ENCODE assay signal across 9 mouse cellular contexts in the genomic region with DNA sequence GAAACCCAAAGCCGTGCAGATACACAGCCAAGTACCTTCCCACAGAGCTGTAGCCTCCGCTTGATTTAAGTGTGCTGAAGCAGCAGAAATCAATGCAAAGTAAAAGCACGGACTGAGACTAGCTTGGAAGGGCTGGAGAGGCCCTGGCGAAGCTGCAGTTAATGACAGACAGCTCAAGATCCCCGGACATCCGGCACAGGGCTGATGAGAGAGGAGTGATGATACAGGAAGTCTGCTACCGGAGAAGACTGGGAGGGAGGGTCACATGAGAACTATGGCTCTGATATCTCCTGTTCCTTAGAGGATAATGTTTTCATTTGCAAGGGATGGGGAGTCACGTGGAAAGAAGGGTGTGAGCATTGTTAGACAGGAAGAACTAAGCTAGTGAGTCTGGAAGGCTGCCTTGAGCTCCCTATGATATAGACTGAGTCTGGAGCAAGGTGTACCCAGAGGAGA. TPM values are rescaled to one million over a fixed set of nuclear protein-coding genes. Genes with fewer than 3 reads are reported as not detected.
DNase-seq lines count a peak whose midpoint lies in the region; ATAC-seq lines count a peak whose summit lies in the region.
"Had no signal": no experiment of that assay in that cellular context is flagged by ENCODE, and none has a peak within 500 bp of the region (broad histone marks: within the 10 kb centered on the region; RNA-seq: fewer than 3 reads in every experiment).

No protein-coding gene starts in this region.

- peak overlapping the region; percentile 29 for H3K4me2 ChIP-seq in hindbrain, embryonic 16.5 days (ENCODE audit: low read length)
- no peak overlapping the region for H3K4me2 ChIP-seq in liver, embryonic 11.5 days

- no peak overlapping the region for H3K9ac ChIP-seq in hindbrain, embryonic 16.5 days (ENCODE audit: low read depth, low read length)
- no peak overlapping the region for H3K9ac ChIP-seq in liver, embryonic 11.5 days (ENCODE audit: low read depth, low read length)

- no peaks in the 10 kb centered on the region for H3K36me3 ChIP-seq in hindbrain, embryonic 16.5 days (ENCODE audit: control insufficient read depth, insufficient read depth, low read length)
- H3K36me3 ChIP-seq in liver, embryonic 11.5 days (ENCODE audit: control insufficient read depth, insufficient read depth, low read length): no peaks in the 10 kb centered on the region

- H3K4me1 ChIP-seq in hindbrain, embryonic 16.5 days (ENCODE audit: control insufficient read depth, insufficient read depth, low read depth, low read length): 0 out of 2 replicates have a peak, but pooled peaks cover 2% of the 10 kb centered on the region
- no peaks in the 10 kb centered on the region for H3K4me1 ChIP-seq in liver, embryonic 11.5 days (replicated peaks; ENCODE audit: control insufficient read depth, insufficient read depth, low read length)

- peak; percentile 6 to 51 for DNase-seq in left cerebral cortex, postnatal 25 days (ENCODE audit: low spot score in 2 of 2)
- no peak for DNase-seq in left cerebral cortex, adult 11 months (ENCODE audit: low spot score)
- DNase-seq in gastrocnemius, postnatal 10 days: peak; percentile 40
- DNase-seq in liver, embryonic 11.5 days (ENCODE audit: low spot score): no peak
- DNase-seq in retina, embryonic 14.5 days (ENCODE audit: low spot score): peak; percentile 56
- no peak for DNase-seq in urinary bladder, postnatal 4 days (ENCODE audit: low spot score in 2 of 2)

- no peak overlapping the region for H3K27ac ChIP-seq in hindbrain, embryonic 16.5 days (ENCODE audit: low read depth, low read length)
- H3K27ac ChIP-seq in liver, embryonic 11.5 days (ENCODE audit: low read depth, low read length): no peak overlapping the region

- H3K27me3 ChIP-seq in hindbrain, embryonic 16.5 days (replicated peaks; ENCODE audit: control insufficient read depth, insufficient read depth, low read length): no peaks in the 10 kb centered on the region
- no peaks in the 10 kb centered on the region for H3K27me3 ChIP-seq in liver, embryonic 11.5 days (replicated peaks; ENCODE audit: control insufficient read depth, insufficient read depth, low read length)

- ATAC-seq in hindbrain, embryonic 16.5 days: peak; percentile 83
- peak; percentile 39; the same call in 1 of the 2 replicates for ATAC-seq in liver, embryonic 11.5 days (replicated peaks; ENCODE audit: low FRiP score)
- ATAC-seq in CD4-positive, CD25-positive, alpha-beta regulatory T cell, adult 4 months: no peak

- 22% methylated on average over 8 of the region's 8 CpGs for WGBS in hindbrain, embryonic 16.5 days
- 36% methylated on average over 8 of the region's 8 CpGs for WGBS in liver, embryonic 11.5 days

- no peaks in the 10 kb centered on the region for H3K9me3 ChIP-seq in hindbrain, embryonic 16.5 days (ENCODE audit: control insufficient read depth, low read length)
- no peaks in the 10 kb centered on the region for H3K9me3 ChIP-seq in liver, embryonic 11.5 days (ENCODE audit: control insufficient read depth, low read length)

- no peak overlapping the region for H3K4me3 ChIP-seq in hindbrain, embryonic 16.5 days (ENCODE audit: low read length)
- H3K4me3 ChIP-seq in liver, embryonic 11.5 days (ENCODE audit: low read depth, low read length): no peak overlapping the region
- H3K4me3 ChIP-seq: erythroblast, embryonic 14.5 days had no signal

- intact Hi-C loops in left cerebral cortex, postnatal 25 days (cut with DNase I): no loop called here

RNA-seq across cellular contexts. Expression of a gene that starts 13.1 kb away (rescaled TPM):
- 10 to 100 TPM; 76.0 to 79.6 TPM for total RNA-seq in left cerebral cortex, postnatal 25 days (2021)
- 1 to 10 TPM; 8.0 to 9.4 TPM for total RNA-seq in gastrocnemius, postnatal 10 days (2021)
- 148 and 226 TPM in 2 replicates for polyA plus RNA-seq in hindbrain, embryonic 16.5 days (2015; fragmentation: Nextera tagmentation; extraction: Ambion mirVana)
- 3.1 and 3.7 TPM in 2 replicates for polyA plus RNA-seq in liver, embryonic 11.5 days (2014; fragmentation: Nextera tagmentation; extraction: Ambion mirVana)
- polyA plus RNA-seq in CD4-positive, CD25-positive, alpha-beta regulatory T cell, adult 4 months (2017; shearing (Covaris generic)): 1 to 10 TPM in 1 of 2 experiments, under 1 TPM in 1; 0.30 to 1.5 TPM
- polyA plus RNA-seq: erythroblast, embryonic 14.5 days had no signal

RNA-seq across cellular contexts. Expression of a gene that starts 37.6 kb away (rescaled TPM):
- total RNA-seq in left cerebral cortex, postnatal 25 days (2021): under 1 TPM in 1 of 2 experiments, not detected in 1; 0.25 TPM
- not detected for total RNA-seq in gastrocnemius, postnatal 10 days (2021)
- polyA plus RNA-seq in hindbrain, embryonic 16.5 days (2015; fragmentation: Nextera tagmentation; extraction: Ambion mirVana): 1.1 and 1.3 TPM in 2 replicates
- polyA plus RNA-seq in liver, embryonic 11.5 days (2014; fragmentation: Nextera tagmentation; extraction: Ambion mirVana): 0.14 TPM in 1 of 2 replicates, not detected in the other
- not detected for polyA plus RNA-seq in CD4-positive, CD25-positive, alpha-beta regulatory T cell, adult 4 months (2017; shearing (Covaris generic))
- polyA plus RNA-seq: erythroblast, embryonic 14.5 days had no signal

RNA-seq across cellular contexts. Expression of a gene that starts 49.1 kb away (rescaled TPM):
- under 1 TPM; 0.25 to 0.50 TPM for total RNA-seq in left cerebral cortex, postnatal 25 days (2021)
- under 1 TPM; 0.07 to 0.09 TPM for total RNA-seq in gastrocnemius, postnatal 10 days (2021)
- 0.46 and 0.79 TPM in 2 replicates for polyA plus RNA-seq in hindbrain, embryonic 16.5 days (2015; fragmentation: Nextera tagmentation; extraction: Ambion mirVana)
- polyA plus RNA-seq in liver, embryonic 11.5 days (2014; fragmentation: Nextera tagmentation; extraction: Ambion mirVana): 0.15 TPM in 1 of 2 replicates, not detected in the other
- polyA plus RNA-seq in CD4-positive, CD25-positive, alpha-beta regulatory T cell, adult 4 months (2017; shearing (Covaris generic)): not detected
- polyA plus RNA-seq: erythroblast, embryonic 14.5 days had no signal

Comparison
In these comparisons a context has a peak if more than half of its experiments do, and no peak if none do; other contexts are left out.
1. DNase-seq: peak in left cerebral cortex, postnatal 25 days (2 of 2), gastrocnemius, postnatal 10 days (single experiment) and retina, embryonic 14.5 days (single experiment); none in left cerebral cortex, adult 11 months (single experiment), liver, embryonic 11.5 days (single experiment) and urinary bladder, postnatal 4 days (0 of 2).
2. RNA of a gene that starts 13.1 kb away (polyA plus RNA-seq): 148 to 226 TPM in hindbrain, embryonic 16.5 days; 3.1 to 3.7 TPM in liver, embryonic 11.5 days and 0.30 to 1.5 TPM in CD4-positive, CD25-positive, alpha-beta regulatory T cell, adult 4 months; every median in the first group is over 10 times any median in the second.